Mouse (Mus musculus) heart, embryonic 11.5 days (tissue): Measurements from ENCODE around the gene Sapcd2. TPM values are rescaled to one million over a fixed set of nuclear protein-coding genes. Genes with fewer than 3 reads are reported as not detected.
"Not testable (repeated sequence)": the region's sequence is repeated elsewhere in the genome, so short reads cannot be mapped to it uniquely, and the experiment has no call there.

ENCODE experiments used
- ATAC-seq: fragments of 200-750 bp; cut with Nextera tagmentation; replicated peaks from 2 replicates; pipeline ENCODE4 v1.8.0; 2017; ENCODE audit warnings: moderate library complexity; ENCODE audit not compliant: insufficient number of reproducible peaks, low FRiP score, low TSS enrichment
- H3K27ac ChIP-seq: fragments of 300-500 bp; sonication (generic); 2 replicates; pipeline ENCODE4 v1.5.1; 2014; ENCODE audit warnings: mild to moderate bottlenecking, low read depth, low read length
- H3K27me3 ChIP-seq: fragments of 300-500 bp; sonication (generic); 2 replicates; pipeline ENCODE4 v1.6.1; 2014; ENCODE audit warnings: mild to moderate bottlenecking, low read length, mixed read lengths; ENCODE audit not compliant: control insufficient read depth, insufficient read depth
- H3K36me3 ChIP-seq: fragments of 300-500 bp; sonication (generic); 2 replicates; pipeline ENCODE4 v1.6.1; 2014; ENCODE audit warnings: mild to moderate bottlenecking, low read length, moderate library complexity, mixed read lengths; ENCODE audit not compliant: control insufficient read depth, insufficient read depth
- H3K4me1 ChIP-seq: fragments of 300-500 bp; sonication (generic); 2 replicates; pipeline ENCODE4 v1.6.1; 2014; ENCODE audit warnings: low read length; ENCODE audit not compliant: control insufficient read depth, insufficient read depth
- H3K4me2 ChIP-seq: fragments of 300-500 bp; sonication (generic); 2 replicates; pipeline ENCODE4 v1.6.1; 2014; ENCODE audit warnings: mild to moderate bottlenecking, moderate library complexity
- H3K4me3 ChIP-seq: fragments of 300-500 bp; sonication (generic); 2 replicates; pipeline ENCODE4 v1.5.1; 2014; ENCODE audit warnings: low read depth, low read length
- H3K9ac ChIP-seq: fragments of 300-500 bp; sonication (generic); 2 replicates; pipeline ENCODE4 v1.6.1; 2014; ENCODE audit warnings: mild to moderate bottlenecking, low read depth, low read length, moderate library complexity
- H3K9me3 ChIP-seq: fragments of 300-500 bp; sonication (generic); replicated peaks from 2 replicates; pipeline ENCODE4 v1.6.1; 2016; ENCODE audit warnings: low read length; ENCODE audit not compliant: control insufficient read depth
- WGBS: fragments of 180-500 bp; shearing (Covaris S2); extraction: QIAGEN DNeasy Blood & Tissue Kit; methylation state at CpG from one replicate; pipeline ENCODE4 v1.1.7; 2014; ENCODE audit not compliant: insufficient replicate concordance; 5-methylcytosine and 5-hydroxymethylcytosine counted together
- polyA plus RNA-seq: library from polyadenylated mRNA; unstranded; fragments of >200 nt; fragmentation: Nextera tagmentation; extraction: Ambion mirVana; gene quantifications from 2 replicates; pipeline ENCODE4 v1.2.1, GENCODE M21; 2014

The Sapcd2 gene
- polyA plus RNA-seq, 1 experiment from 2014 or later, result 16.0 TPM

- no peaks in the 10 kb centered on the region for H3K36me3 ChIP-seq
- H3K9me3 ChIP-seq, result no peaks in the 10 kb centered on the region
- peak overlapping the region; percentile 74 for H3K4me2 ChIP-seq
- no peak; the same call in 1 of the 2 replicates for ATAC-seq
- H3K4me3 ChIP-seq, result peak overlapping the region; percentile 56
- no peak overlapping the region for H3K27ac ChIP-seq
- WGBS, result 0% methylated on average over 13 of the region's 13 CpGs
- H3K27me3 ChIP-seq, result peaks cover 80% of the 10 kb centered on the region
- 0 out of 2 replicates have a peak overlapping the region, but pooled peaks have one; percentile 62 for H3K9ac ChIP-seq
- H3K4me1 ChIP-seq, result no peaks in the 10 kb centered on the region
Observed at GRCm38 (mm10) chr2:25402377-25402971, 30.4 kb downstream of the Sapcd2 start.

- H3K4me1 ChIP-seq, result no peaks in the 10 kb centered on the region
- H3K4me3 ChIP-seq, result peak overlapping the region; percentile 56
- H3K27ac ChIP-seq, result no peak overlapping the region
- no peaks in the 10 kb centered on the region for H3K36me3 ChIP-seq
- H3K9me3 ChIP-seq, result no peaks in the 10 kb centered on the region
- no peak for ATAC-seq
- peaks cover 73% of the 10 kb centered on the region for H3K27me3 ChIP-seq
- peak overlapping the region; percentile 62; the same call in 1 of the 2 replicates for H3K9ac ChIP-seq
- WGBS, result 3% methylated on average over 53 of the region's 54 CpGs
- peak overlapping the region; percentile 74 for H3K4me2 ChIP-seq
Observed at GRCm38 (mm10) chr2:25402972-25403601, 31.0 kb downstream of the Sapcd2 start.

- peaks cover 65% of the 10 kb centered on the region for H3K27me3 ChIP-seq
- H3K4me2 ChIP-seq, result no peak overlapping the region
- no peak overlapping the region for H3K9ac ChIP-seq
- WGBS, result 80% methylated on average over 4 of the region's 4 CpGs
- H3K9me3 ChIP-seq, result no peaks in the 10 kb centered on the region
- ATAC-seq, result no peak
- H3K4me3 ChIP-seq, result no peak overlapping the region
- H3K36me3 ChIP-seq, result no peaks in the 10 kb centered on the region
- H3K27ac ChIP-seq, result no peak overlapping the region
- H3K4me1 ChIP-seq, result no peaks in the 10 kb centered on the region
Observed at GRCm38 (mm10) chr2:25403994-25404393, 31.9 kb downstream of the Sapcd2 start.

- Histone ChIP-seq H3K4me3 (no peak overlapping the region), H3K4me1 (no peaks in the 10 kb centered on the region), H3K9me3 (no peaks in the 10 kb centered on the region), H3K27ac (no peak overlapping the region), H3K9ac (no peak overlapping the region), H3K36me3 (no peaks in the 10 kb centered on the region), H3K4me2 (no peak overlapping the region), H3K27me3 (peaks cover 20% of the 10 kb centered on the region)
- ATAC-seq, result no peak
- 72% methylated on average over 10 of the region's 10 CpGs for WGBS
Observed at GRCm38 (mm10) chr2:25408908-25409307, 36.8 kb downstream of the Sapcd2 start.

GRCm38 (mm10) chr2:25413436-25413835 is 41.3 kb downstream of the Sapcd2 start:
- ATAC-seq, result not testable (repeated sequence)

GRCm38 (mm10) chr2:25417426-25417825 is 45.3 kb downstream of the Sapcd2 start:
- no peak overlapping the region for H3K27ac ChIP-seq
- no peak overlapping the region for H3K4me2 ChIP-seq
- no peak overlapping the region for H3K4me3 ChIP-seq
- H3K4me1 ChIP-seq, result no peaks in the 10 kb centered on the region
- no peaks in the 10 kb centered on the region for H3K36me3 ChIP-seq
- H3K9me3 ChIP-seq, result no peaks in the 10 kb centered on the region
- ATAC-seq, result no peak
- 32% methylated on average over 3 of the region's 3 CpGs for WGBS
- peaks cover 3% of the 10 kb centered on the region for H3K27me3 ChIP-seq
- H3K9ac ChIP-seq, result no peak overlapping the region

More at GRCm38 (mm10) chr2:25413436-25413835, 41.3 kb downstream of the Sapcd2 start:
- not testable (repeated sequence) for H3K4me3 ChIP-seq, H3K9me3 ChIP-seq, H3K9ac ChIP-seq, H3K4me1 ChIP-seq, H3K4me2 ChIP-seq, H3K27ac ChIP-seq, H3K27me3 ChIP-seq, H3K36me3 ChIP-seq

GRCm38 (mm10) chr2:25421896-25422295 is 49.8 kb downstream of the Sapcd2 start:
- Histone ChIP-seq H3K36me3 (no peaks in the 10 kb centered on the region), H3K4me3 (no peak overlapping the region), H3K27ac (no peak overlapping the region), H3K27me3 (peaks cover 43% of the 10 kb centered on the region), H3K4me2 (no peak overlapping the region), H3K9me3 (no peaks in the 10 kb centered on the region), H3K9ac (no peak overlapping the region), H3K4me1 (no peaks in the 10 kb centered on the region)
- 22% methylated on average over 3 of the region's 3 CpGs for WGBS
- no peak for ATAC-seq

- Histone ChIP-seq H3K9me3 (no peaks in the 10 kb centered on the region), H3K4me3 (no peak within 1 kb of the TSS), H3K27ac (no peak within 1 kb of the TSS), H3K4me2 (no peak within 1 kb of the TSS), H3K36me3 (no peaks in the 10 kb centered on the region), H3K9ac (no peak within 1 kb of the TSS), H3K4me1 (no peaks in the 10 kb centered on the region), H3K27me3 (peaks cover 43% of the 10 kb centered on the region)
- 48% methylated on average over 17 of the region's 17 CpGs for WGBS
- no peak for ATAC-seq
Observed at GRCm38 (mm10) chr2:25422587-25423410, 50.7 kb downstream of the Sapcd2 start, which contains the start of gene Fut7. Gene Fut7 (plus strand): TSS chr2:25423267.
